Mouse (Mus musculus): Measurements from ENCODE around the gene Zbtb1. TPM values are rescaled to one million over a fixed set of nuclear protein-coding genes. Genes with fewer than 3 reads are reported as not detected.

Zbtb1 gene
- polyA plus RNA-seq, 1 experiment from 2014 or later: 3.3 TPM

DNA sequence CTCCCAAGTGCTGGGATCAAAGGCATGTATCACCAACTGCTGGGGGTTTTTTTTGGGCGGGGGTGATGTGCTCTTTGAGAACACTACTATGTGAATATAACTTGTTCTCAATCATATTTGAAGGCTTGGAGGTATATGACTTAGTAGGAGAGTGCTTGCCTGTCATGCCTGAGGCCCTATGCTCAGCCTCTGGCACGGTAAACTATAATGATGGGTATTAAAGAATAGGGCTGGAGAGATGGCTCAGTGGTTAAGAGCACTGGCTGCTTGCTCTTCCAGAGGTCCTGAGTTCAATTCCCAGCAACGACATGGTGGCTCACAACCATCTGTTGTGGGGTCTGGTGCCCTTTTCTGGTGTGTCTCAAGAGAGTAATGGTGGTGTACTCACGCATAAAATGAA is 4.8 kb downstream of the Zbtb1 start:
- ATAC-seq: no peak
- no peak overlapping the region for H3K4me2 ChIP-seq (replicated peaks; ENCODE audit: low read depth)

DNA sequence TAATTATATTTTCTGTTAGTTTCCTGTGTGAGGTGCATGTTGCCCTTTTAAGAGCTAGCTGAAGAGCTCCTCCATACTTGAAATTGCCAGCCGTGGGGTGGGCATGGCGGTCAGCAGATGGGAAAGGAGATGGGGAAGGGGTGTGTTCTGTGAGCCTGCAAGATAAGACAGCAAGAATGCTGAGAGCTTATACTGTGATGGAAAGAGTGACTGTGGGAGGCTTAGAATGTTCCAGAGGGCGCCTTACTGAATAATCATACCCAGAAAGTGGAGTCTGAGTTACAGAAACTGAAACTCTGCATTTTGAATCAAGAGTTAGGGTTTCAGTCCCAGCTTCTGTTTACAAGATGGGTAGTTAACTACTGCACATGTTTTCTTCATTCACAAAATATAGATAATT is 5.4 kb downstream of the Zbtb1 start:
- 79% methylated on average over 3 of the region's 3 CpGs for WGBS

More for the DNA sequence above, 4.8 kb downstream of the Zbtb1 start:
- WGBS: 83% methylated on average over 4 of the region's 4 CpGs
- no peaks in the 10 kb centered on the region for H3K27me3 ChIP-seq (replicated peaks; ENCODE audit: control insufficient read depth, insufficient read depth, low read length)
- H3K27ac ChIP-seq (ENCODE audit: low read depth, low read length): no peak overlapping the region
- no peak overlapping the region for H3K9ac ChIP-seq (ENCODE audit: low read depth, low read length)
- no peaks in the 10 kb centered on the region for H3K9me3 ChIP-seq (ENCODE audit: control insufficient read depth)
- no peak overlapping the region for H3K4me3 ChIP-seq (ENCODE audit: low read depth, low read length)
- no peaks in the 10 kb centered on the region for H3K36me3 ChIP-seq (ENCODE audit: control insufficient read depth, insufficient read depth)
- H3K4me1 ChIP-seq (replicated peaks; ENCODE audit: control insufficient read depth, insufficient read depth, low read length): 0 out of 2 replicates have a peak, but pooled peaks cover 6% of the 10 kb centered on the region
- no peak for TF ChIP-seq CTCF (IDR thresholded peaks at IDR 0.05; ENCODE audit: low read depth)

DNA sequence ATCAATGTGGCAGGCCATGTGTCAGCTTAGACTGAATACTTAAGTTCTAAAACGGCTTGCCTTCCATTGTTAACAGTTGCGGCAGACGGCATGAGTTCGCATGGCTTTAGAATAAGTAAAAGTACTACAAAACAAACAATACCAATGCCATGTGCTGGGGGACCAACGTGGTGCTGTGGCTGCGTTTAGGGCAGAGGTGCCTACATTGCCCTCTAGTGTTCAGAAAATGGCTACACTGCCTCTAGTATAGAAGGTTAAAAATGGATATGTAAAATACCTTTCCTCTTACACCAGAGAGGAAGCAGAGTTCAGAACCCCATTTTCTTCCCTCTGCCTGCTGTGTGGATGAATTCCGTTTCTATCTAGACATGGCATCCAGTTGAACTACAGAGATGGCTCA is 6.6 kb downstream of the Zbtb1 start:
- H3K4me1 ChIP-seq (replicated peaks; ENCODE audit: control insufficient read depth, insufficient read depth, low read length): 0 out of 2 replicates have a peak, but pooled peaks cover 6% of the 10 kb centered on the region
- 40% methylated on average over 7 of the region's 7 CpGs for WGBS
- H3K27me3 ChIP-seq (replicated peaks; ENCODE audit: control insufficient read depth, insufficient read depth, low read length): no peaks in the 10 kb centered on the region
- no peaks in the 10 kb centered on the region for H3K36me3 ChIP-seq (ENCODE audit: control insufficient read depth, insufficient read depth)
- peak; percentile 77 for TF ChIP-seq CTCF (IDR thresholded peaks at IDR 0.05; ENCODE audit: low read depth)
- no peaks in the 10 kb centered on the region for H3K9me3 ChIP-seq (ENCODE audit: control insufficient read depth)
- ATAC-seq: peak; percentile 14; the same call in 1 of the 2 replicates
- no peak overlapping the region for H3K27ac ChIP-seq (ENCODE audit: low read depth, low read length)
- no peak overlapping the region for H3K9ac ChIP-seq (ENCODE audit: low read depth, low read length)
- H3K4me3 ChIP-seq (ENCODE audit: low read depth, low read length): no peak overlapping the region
- H3K4me2 ChIP-seq (replicated peaks; ENCODE audit: low read depth): no peak overlapping the region

More for the DNA sequence above, 5.4 kb downstream of the Zbtb1 start:
- no peaks in the 10 kb centered on the region for H3K27me3 ChIP-seq (replicated peaks; ENCODE audit: control insufficient read depth, insufficient read depth, low read length)
- H3K9ac ChIP-seq (ENCODE audit: low read depth, low read length): no peak overlapping the region
- no peak overlapping the region for H3K27ac ChIP-seq (ENCODE audit: low read depth, low read length)
- H3K4me1 ChIP-seq (replicated peaks; ENCODE audit: control insufficient read depth, insufficient read depth, low read length): 0 out of 2 replicates have a peak, but pooled peaks cover 6% of the 10 kb centered on the region
- no peak overlapping the region for H3K4me3 ChIP-seq (ENCODE audit: low read depth, low read length)
- ATAC-seq: no peak
- no peak for TF ChIP-seq CTCF (IDR thresholded peaks at IDR 0.05; ENCODE audit: low read depth)
- no peak overlapping the region for H3K4me2 ChIP-seq (replicated peaks; ENCODE audit: low read depth)
- H3K9me3 ChIP-seq (ENCODE audit: control insufficient read depth): no peaks in the 10 kb centered on the region
- H3K36me3 ChIP-seq (ENCODE audit: control insufficient read depth, insufficient read depth): no peaks in the 10 kb centered on the region

DNA sequence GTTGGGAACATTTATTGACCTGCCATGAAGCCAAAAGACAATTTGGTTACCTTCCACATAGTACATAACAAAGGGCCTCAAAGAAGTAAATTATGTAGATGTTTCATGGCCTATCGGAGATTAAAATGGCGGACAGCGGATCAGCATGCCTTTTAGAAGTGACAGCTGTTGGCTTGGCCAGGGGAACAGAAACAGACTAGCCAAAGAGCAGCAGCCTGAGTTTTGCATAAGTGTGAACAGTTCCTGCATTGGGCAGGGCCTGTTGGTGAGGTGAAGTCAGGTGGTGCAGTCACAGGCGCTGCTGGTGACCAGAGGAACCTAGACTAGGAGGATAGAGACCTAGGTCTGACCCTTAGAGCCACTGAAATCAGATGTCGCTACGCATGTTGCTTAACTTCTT is 7.0 kb downstream of the Zbtb1 start:
- no peaks in the 10 kb centered on the region for H3K36me3 ChIP-seq (ENCODE audit: control insufficient read depth, insufficient read depth)
- no peaks in the 10 kb centered on the region for H3K9me3 ChIP-seq (ENCODE audit: control insufficient read depth)
- H3K27me3 ChIP-seq (replicated peaks; ENCODE audit: control insufficient read depth, insufficient read depth, low read length): no peaks in the 10 kb centered on the region
- H3K4me2 ChIP-seq (replicated peaks; ENCODE audit: low read depth): no peak overlapping the region
- no peak overlapping the region for H3K9ac ChIP-seq (ENCODE audit: low read depth, low read length)
- no peak for TF ChIP-seq CTCF (IDR thresholded peaks at IDR 0.05; ENCODE audit: low read depth)
- 0 out of 2 replicates have a peak, but pooled peaks cover 6% of the 10 kb centered on the region for H3K4me1 ChIP-seq (replicated peaks; ENCODE audit: control insufficient read depth, insufficient read depth, low read length)
- ATAC-seq: no peak
- 94% methylated on average over 6 of the region's 6 CpGs for WGBS
- no peak overlapping the region for H3K27ac ChIP-seq (ENCODE audit: low read depth, low read length)
- no peak overlapping the region for H3K4me3 ChIP-seq (ENCODE audit: low read depth, low read length)

DNA sequence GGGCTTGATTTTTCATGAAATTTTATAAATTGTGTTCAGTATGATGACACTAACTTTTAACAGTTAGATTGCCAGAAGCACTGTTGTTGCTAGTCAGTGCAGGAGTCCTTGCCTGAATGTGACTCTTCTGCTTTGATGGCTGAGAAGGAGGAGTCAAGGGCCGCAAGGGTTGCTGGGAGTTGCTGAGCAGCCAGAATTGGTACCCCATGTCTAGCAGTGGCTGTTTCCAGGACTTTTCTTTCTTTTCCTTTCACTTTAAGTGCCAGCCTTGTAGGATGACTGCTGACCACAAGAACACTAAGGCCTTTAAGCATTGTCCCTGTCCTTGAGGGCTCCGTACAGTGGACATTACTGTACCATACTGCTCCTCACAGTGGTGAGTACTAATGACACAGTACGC is 7.7 kb downstream of the Zbtb1 start:
- ATAC-seq: no peak
- Histone ChIP-seq H3K27me3 (replicated peaks; ENCODE audit: control insufficient read depth, insufficient read depth, low read length) (no peaks in the 10 kb centered on the region), H3K9ac (ENCODE audit: low read depth, low read length) (no peak overlapping the region), H3K9me3 (ENCODE audit: control insufficient read depth) (no peaks in the 10 kb centered on the region), H3K4me1 (replicated peaks; ENCODE audit: control insufficient read depth, insufficient read depth, low read length) (no peaks in the 10 kb centered on the region), H3K36me3 (ENCODE audit: control insufficient read depth, insufficient read depth) (no peaks in the 10 kb centered on the region), H3K27ac (ENCODE audit: low read depth, low read length) (no peak overlapping the region), H3K4me3 (ENCODE audit: low read depth, low read length) (no peak overlapping the region), H3K4me2 (replicated peaks; ENCODE audit: low read depth) (no peak overlapping the region)
- no peak for TF ChIP-seq CTCF (IDR thresholded peaks at IDR 0.05; ENCODE audit: low read depth)
- WGBS: 85% methylated on average over 3 of the region's 3 CpGs

DNA sequence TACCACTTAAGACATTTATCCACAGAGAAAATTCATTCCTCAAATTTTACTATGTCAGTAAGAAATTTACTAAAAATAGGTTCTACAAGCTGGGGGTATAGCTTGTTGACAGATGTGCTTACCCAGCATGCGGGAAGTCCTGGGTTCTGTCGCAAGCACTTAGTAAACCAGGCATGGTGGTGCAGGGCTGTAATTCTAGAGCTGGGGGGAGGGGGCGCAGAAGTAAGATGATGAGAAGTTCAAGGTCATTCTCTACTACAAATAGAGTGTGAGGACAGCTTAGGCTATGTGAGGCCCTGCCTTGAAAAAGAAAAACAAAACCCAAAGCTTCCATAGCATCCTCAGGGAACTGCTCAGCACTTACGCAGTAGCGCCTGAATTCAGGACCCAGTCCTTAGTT is 8.5 kb downstream of the Zbtb1 start:
- Histone ChIP-seq H3K36me3 (ENCODE audit: control insufficient read depth, insufficient read depth) (no peaks in the 10 kb centered on the region), H3K4me3 (ENCODE audit: low read depth, low read length) (no peak overlapping the region), H3K9ac (ENCODE audit: low read depth, low read length) (no peak overlapping the region), H3K9me3 (ENCODE audit: control insufficient read depth) (no peaks in the 10 kb centered on the region), H3K4me1 (replicated peaks; ENCODE audit: control insufficient read depth, insufficient read depth, low read length) (no peaks in the 10 kb centered on the region), H3K4me2 (replicated peaks; ENCODE audit: low read depth) (no peak overlapping the region), H3K27ac (ENCODE audit: low read depth, low read length) (no peak overlapping the region), H3K27me3 (replicated peaks; ENCODE audit: control insufficient read depth, insufficient read depth, low read length) (no peaks in the 10 kb centered on the region)
- 80% methylated on average over 5 of the region's 5 CpGs for WGBS
- ATAC-seq: no peak
- TF ChIP-seq CTCF (IDR thresholded peaks at IDR 0.05; ENCODE audit: low read depth): no peak

DNA sequence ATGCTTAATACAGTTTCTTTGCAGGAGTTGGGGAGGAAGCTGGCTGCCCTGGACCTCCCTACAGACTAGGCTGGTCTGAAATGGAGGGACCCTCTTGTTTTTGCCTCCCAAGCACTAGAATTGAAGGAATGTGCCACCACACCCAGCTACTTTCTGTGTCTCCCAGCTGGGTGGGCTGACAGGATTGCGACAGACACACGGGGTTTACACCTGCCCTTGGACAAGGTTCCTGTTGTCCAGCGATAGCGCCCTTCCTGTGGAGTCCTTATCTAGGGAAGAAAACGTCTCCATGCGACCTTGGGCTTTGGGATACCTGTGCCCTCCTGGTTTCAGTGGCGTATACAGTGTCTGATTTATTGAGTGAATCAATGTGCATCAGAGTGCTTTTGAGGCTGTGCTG is 10.1 kb downstream of the Zbtb1 start:
- no peak for TF ChIP-seq CTCF (IDR thresholded peaks at IDR 0.05; ENCODE audit: low read depth)
- H3K27me3 ChIP-seq (replicated peaks; ENCODE audit: control insufficient read depth, insufficient read depth, low read length): no peaks in the 10 kb centered on the region
- 41% methylated on average over 7 of the region's 7 CpGs for WGBS
- H3K27ac ChIP-seq (ENCODE audit: low read depth, low read length): no peak overlapping the region
- no peaks in the 10 kb centered on the region for H3K9me3 ChIP-seq (ENCODE audit: control insufficient read depth)
- no peaks in the 10 kb centered on the region for H3K4me1 ChIP-seq (replicated peaks; ENCODE audit: control insufficient read depth, insufficient read depth, low read length)
- ATAC-seq: no peak
- no peak overlapping the region for H3K4me2 ChIP-seq (replicated peaks; ENCODE audit: low read depth)
- H3K36me3 ChIP-seq (ENCODE audit: control insufficient read depth, insufficient read depth): peaks cover 7% of the 10 kb centered on the region; the same call in 1 of the 2 replicates
- H3K9ac ChIP-seq (ENCODE audit: low read depth, low read length): no peak overlapping the region
- H3K4me3 ChIP-seq (ENCODE audit: low read depth, low read length): no peak overlapping the region
